Mouse (Mus musculus) liver, embryonic 16.5 days (tissue): Measurements from ENCODE around the gene Gm21976. TPM values are rescaled to one million over a fixed set of nuclear protein-coding genes. Genes with fewer than 3 reads are reported as not detected.

Source experiments
- ATAC-seq: fragments of 200-750 bp; cut with Nextera tagmentation; 2 replicates; pipeline ENCODE4 v1.8.0; 2017; ENCODE audit warnings: low read depth, mild to moderate bottlenecking, moderate number of reproducible peaks, moderate library complexity
- H3K27ac ChIP-seq: fragments of 300-500 bp; sonication (generic); 2 replicates; pipeline ENCODE4 v1.5.1; 2014; ENCODE audit warnings: mild to moderate bottlenecking, low read length
- H3K27me3 ChIP-seq: fragments of 300-500 bp; sonication (generic); 2 replicates; pipeline ENCODE4 v1.6.1; 2014; ENCODE audit warnings: low read depth, low read length, mixed read lengths; ENCODE audit not compliant: control insufficient read depth, insufficient read depth
- H3K36me3 ChIP-seq: fragments of 300-500 bp; sonication (generic); 2 replicates; pipeline ENCODE4 v1.6.1; 2014; ENCODE audit warnings: mild to moderate bottlenecking; ENCODE audit not compliant: control insufficient read depth, insufficient read depth
- H3K4me1 ChIP-seq: fragments of 300-500 bp; sonication (generic); 2 replicates; pipeline ENCODE4 v1.6.1; 2014; ENCODE audit warnings: low read depth, low read length, mixed read lengths; ENCODE audit not compliant: control insufficient read depth
- H3K4me2 ChIP-seq: fragments of 300-500 bp; sonication (generic); 2 replicates; pipeline ENCODE4 v1.6.1; 2014; ENCODE audit warnings: low read depth, low read length, mixed read lengths
- H3K4me3 ChIP-seq: fragments of 300-500 bp; sonication (generic); 2 replicates; pipeline ENCODE4 v1.5.1; 2014; ENCODE audit warnings: low read depth, mild to moderate bottlenecking, low read length
- H3K9ac ChIP-seq: fragments of 300-500 bp; sonication (generic); 2 replicates; pipeline ENCODE4 v1.6.1; 2014; ENCODE audit warnings: low read depth, low read length
- H3K9me3 ChIP-seq: fragments of 300-500 bp; sonication (generic); replicated peaks from 2 replicates; pipeline ENCODE4 v1.6.1; 2016; ENCODE audit warnings: low read length; ENCODE audit not compliant: control insufficient read depth
- WGBS: fragments of 180-500 bp; shearing (Covaris S2); extraction: QIAGEN DNeasy Blood & Tissue Kit; methylation state at CpG from one replicate; pipeline ENCODE4 v1.1.7; 2014; ENCODE audit not compliant: insufficient replicate concordance; 5-methylcytosine and 5-hydroxymethylcytosine counted together
- polyA plus RNA-seq: library from polyadenylated mRNA; unstranded; fragments of >200 nt; fragmentation: Nextera tagmentation; extraction: Ambion mirVana; gene quantifications from 2 replicates; pipeline ENCODE4 v1.2.1, GENCODE M21; 2015

Gm21976 gene
- polyA plus RNA-seq, 1 experiment from 2014 or later, result not detected

GRCm38 (mm10) chr13:98332106-98332505, 52.4 kb downstream of the Gm21976 start:
- no peak overlapping the region for H3K9ac ChIP-seq
- no peaks in the 10 kb centered on the region for H3K36me3 ChIP-seq
- no peaks in the 10 kb centered on the region for H3K9me3 ChIP-seq
- no peak for ATAC-seq
- no peaks in the 10 kb centered on the region for H3K4me1 ChIP-seq
- no peak overlapping the region for H3K27ac ChIP-seq
- no peak overlapping the region for H3K4me2 ChIP-seq
- no peak overlapping the region for H3K4me3 ChIP-seq
- WGBS, result 35% methylated on average over 2 of the region's 2 CpGs
- no peaks in the 10 kb centered on the region for H3K27me3 ChIP-seq

GRCm38 (mm10) chr13:98336205-98336604, 56.5 kb downstream of the Gm21976 start:
- H3K27ac ChIP-seq, result no peak overlapping the region

GRCm38 (mm10) chr13:98340506-98340905, 60.8 kb downstream of the Gm21976 start:
- Histone ChIP-seq H3K4me3 (no peak overlapping the region), H3K9me3 (no peaks in the 10 kb centered on the region), H3K36me3 (no peaks in the 10 kb centered on the region), H3K4me1 (no peaks in the 10 kb centered on the region), H3K4me2 (no peak overlapping the region), H3K27me3 (peaks cover 3% of the 10 kb centered on the region; the same call in 1 of the 2 replicates), H3K9ac (no peak overlapping the region), H3K27ac (no peak overlapping the region)
- 63% methylated on average over 5 of the region's 5 CpGs for WGBS
- ATAC-seq, result no peak

More at GRCm38 (mm10) chr13:98336205-98336604, 56.5 kb downstream of the Gm21976 start:
- no peak overlapping the region for H3K9ac ChIP-seq
- H3K4me3 ChIP-seq, result no peak overlapping the region
- H3K36me3 ChIP-seq, result no peaks in the 10 kb centered on the region
- no peaks in the 10 kb centered on the region for H3K27me3 ChIP-seq
- H3K4me2 ChIP-seq, result no peak overlapping the region
- H3K4me1 ChIP-seq, result no peaks in the 10 kb centered on the region
- 60% methylated on average over 1 of the region's 1 CpGs for WGBS
- ATAC-seq, result no peak
- H3K9me3 ChIP-seq, result no peaks in the 10 kb centered on the region

- H3K9me3 ChIP-seq, result no peaks in the 10 kb centered on the region
- H3K4me2 ChIP-seq, result no peak overlapping the region
- 52% methylated on average over 4 of the region's 4 CpGs for whole genome bisulfite sequencing
- H3K4me1 ChIP-seq, result peaks cover 2% of the 10 kb centered on the region
- no peak overlapping the region for H3K4me3 ChIP-seq
- ATAC-seq, result no peak
- no peak overlapping the region for H3K27ac ChIP-seq
- no peaks in the 10 kb centered on the region for H3K36me3 ChIP-seq
- peaks cover 52% of the 10 kb centered on the region for H3K27me3 ChIP-seq
- no peak overlapping the region for H3K9ac ChIP-seq
Measured at GRCm38 (mm10) chr13:98349491-98349890, 69.8 kb downstream of the Gm21976 start.

GRCm38 (mm10) chr13:98351527-98351926, 71.8 kb downstream of the Gm21976 start:
- Histone ChIP-seq H3K4me1 (peaks cover 5% of the 10 kb centered on the region), H3K27ac (no peak overlapping the region), H3K9ac (no peak overlapping the region), H3K9me3 (no peaks in the 10 kb centered on the region), H3K27me3 (peaks cover 66% of the 10 kb centered on the region), H3K4me3 (no peak overlapping the region), H3K36me3 (no peaks in the 10 kb centered on the region), H3K4me2 (no peak overlapping the region)
- WGBS, result 9% methylated on average over 8 of the region's 8 CpGs
- ATAC-seq, result no peak

GRCm38 (mm10) chr13:98352381-98352975, 72.8 kb downstream of the Gm21976 start:
- no peaks in the 10 kb centered on the region for H3K9me3 ChIP-seq
- no peak overlapping the region for H3K4me3 ChIP-seq
- H3K36me3 ChIP-seq, result no peaks in the 10 kb centered on the region
- no peak overlapping the region for H3K27ac ChIP-seq
- WGBS, result 14% methylated on average over 14 of the region's 14 CpGs
- peaks cover 76% of the 10 kb centered on the region for H3K27me3 ChIP-seq
- no peak overlapping the region for H3K9ac ChIP-seq
- H3K4me1 ChIP-seq, result peaks cover 5% of the 10 kb centered on the region
- no peak overlapping the region for H3K4me2 ChIP-seq
- ATAC-seq, result no peak

- Histone ChIP-seq H3K27me3 (peaks cover 88% of the 10 kb centered on the region), H3K36me3 (no peaks in the 10 kb centered on the region), H3K4me2 (peak overlapping the region; percentile 52), H3K27ac (no peak overlapping the region), H3K4me3 (peak overlapping the region; percentile 40), H3K4me1 (peaks cover 5% of the 10 kb centered on the region), H3K9ac (no peak overlapping the region), H3K9me3 (no peaks in the 10 kb centered on the region)
- WGBS, result under 1% methylated on average over 13 of the region's 13 CpGs
- no peak for ATAC-seq
Measured at GRCm38 (mm10) chr13:98353709-98354089, 74.0 kb downstream of the Gm21976 start.

GRCm38 (mm10) chr13:98354090-98354801, 74.6 kb downstream of the Gm21976 start, which contains the start of gene Foxd1:
Gene Foxd1, plus strand, starts transcription at chr13:98354242.
- peaks cover 5% of the 10 kb centered on the region for H3K4me1 ChIP-seq
- H3K36me3 ChIP-seq, result no peaks in the 10 kb centered on the region
- H3K9ac ChIP-seq, result no peak within 1 kb of the TSS
- H3K27ac ChIP-seq, result no peak within 1 kb of the TSS
- ATAC-seq, result peak; percentile 41; the same call in 1 of the 2 replicates
- no peaks in the 10 kb centered on the region for H3K9me3 ChIP-seq
- H3K27me3 ChIP-seq, result peaks cover 91% of the 10 kb centered on the region
- WGBS, result under 1% methylated on average over 72 of the region's 76 CpGs
- peak within 1 kb of the TSS; percentile 52 for H3K4me2 ChIP-seq
- peak within 1 kb of the TSS; percentile 40 for H3K4me3 ChIP-seq

- Histone ChIP-seq H3K27ac (no peak overlapping the region), H3K9me3 (no peaks in the 10 kb centered on the region), H3K9ac (no peak overlapping the region), H3K36me3 (no peaks in the 10 kb centered on the region), H3K4me2 (peak overlapping the region; percentile 52), H3K4me3 (peak overlapping the region; percentile 40), H3K27me3 (peaks cover 95% of the 10 kb centered on the region), H3K4me1 (peaks cover 5% of the 10 kb centered on the region)
- under 1% methylated on average over 97 of the region's 102 CpGs for WGBS
- no peak; the same call in 1 of the 2 replicates for ATAC-seq
Measured at GRCm38 (mm10) chr13:98354871-98355558, 75.3 kb downstream of the Gm21976 start.
